Mouse (Mus musculus) kidney, embryonic 16.5 days (tissue): Measurements from ENCODE around the gene Stip1. TPM values are rescaled to one million over a fixed set of nuclear protein-coding genes. Genes with fewer than 3 reads are reported as not detected.
"Not testable (repeated sequence)": the region's sequence is repeated elsewhere in the genome, so short reads cannot be mapped to it uniquely, and the experiment has no call there.

Experiments
- ATAC-seq: fragments of 200-750 bp; cut with Nextera tagmentation; 2 replicates; pipeline ENCODE4 v1.8.0; 2017; ENCODE audit warnings: moderate TSS enrichment; ENCODE audit not compliant: low FRiP score, low TSS enrichment
- H3K27ac ChIP-seq: fragments of 300-500 bp; sonication (generic); 2 replicates; pipeline ENCODE4 v1.5.1; 2014; ENCODE audit warnings: low read length
- H3K27me3 ChIP-seq: fragments of 300-500 bp; sonication (generic); 2 replicates; pipeline ENCODE4 v1.6.1; 2014; ENCODE audit warnings: low read length, control low read depth, mixed read lengths; ENCODE audit not compliant: insufficient read depth
- H3K36me3 ChIP-seq: fragments of 300-500 bp; sonication (generic); 2 replicates; pipeline ENCODE4 v1.6.1; 2014; ENCODE audit warnings: low read length, control low read depth, mixed read lengths; ENCODE audit not compliant: insufficient read depth
- H3K4me1 ChIP-seq: fragments of 300-500 bp; sonication (generic); 2 replicates; pipeline ENCODE4 v1.6.1; 2014; ENCODE audit warnings: low read length, control low read depth, mixed read lengths; ENCODE audit not compliant: insufficient read depth
- H3K4me2 ChIP-seq: fragments of 300-500 bp; sonication (generic); replicated peaks from 2 replicates; pipeline ENCODE4 v1.6.1; 2014; ENCODE audit warnings: low read depth, low read length
- H3K4me3 ChIP-seq: fragments of 300-500 bp; sonication (generic); 2 replicates; pipeline ENCODE4 v1.5.1; 2014; ENCODE audit warnings: mild to moderate bottlenecking, low read length
- H3K9ac ChIP-seq: fragments of 300-500 bp; sonication (generic); replicated peaks from 2 replicates; pipeline ENCODE4 v1.6.1; 2014; ENCODE audit warnings: low read length
- H3K9me3 ChIP-seq: fragments of 300-500 bp; sonication (generic); 2 replicates; pipeline ENCODE4 v1.6.1; 2016; ENCODE audit warnings: low read length, control low read depth
- WGBS: fragments of 180-500 bp; shearing (Covaris S2); extraction: QIAGEN DNeasy Blood & Tissue Kit; methylation state at CpG from one replicate; pipeline ENCODE4 v1.1.7; 2014; 5-methylcytosine and 5-hydroxymethylcytosine counted together
- polyA plus RNA-seq: library from polyadenylated mRNA; unstranded; fragments of >200 nt; fragmentation: Nextera tagmentation; extraction: Ambion mirVana; gene quantifications from 2 replicates; pipeline ENCODE4 v1.2.1, GENCODE M21; 2015

Stip1 gene
- polyA plus RNA-seq, 1 experiment from 2014 or later: 305 TPM

DNA sequence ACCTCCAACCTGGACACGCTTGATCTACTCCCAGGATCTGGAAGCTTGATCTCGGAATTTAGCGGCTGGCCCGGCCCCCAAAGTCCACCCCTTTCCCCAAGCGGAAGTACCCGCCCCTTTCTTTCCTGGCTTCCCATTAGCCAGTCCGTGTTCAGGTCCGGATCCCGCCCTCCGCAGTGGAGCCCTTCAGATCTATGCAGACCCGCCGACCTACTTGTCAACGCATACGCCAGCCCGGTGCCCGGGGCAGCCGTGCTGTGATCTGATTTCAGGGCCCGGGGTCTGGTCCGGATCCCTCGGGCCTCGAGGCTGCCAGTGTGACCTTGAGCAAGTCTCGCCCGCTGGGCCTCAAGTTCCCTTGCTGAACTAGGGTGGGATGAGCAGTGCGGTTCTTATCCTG is 43.8 kb downstream of the Stip1 start, which contains the start of the genes Nudt22 and Trpt1:
Nudt22 (minus strand) TSS at position 112 of the 400 bp plus-strand sequence.
Trpt1 (plus strand) TSS at position 126 of the 400 bp plus-strand sequence.
- H3K27ac ChIP-seq: peak within 1 kb of the TSS; percentile 77
- peak within 1 kb of the TSS; percentile 86 for H3K9ac ChIP-seq
- H3K4me1 ChIP-seq: peaks cover 35% of the 10 kb centered on the region
- H3K27me3 ChIP-seq: no peaks in the 10 kb centered on the region
- H3K4me2 ChIP-seq: peak within 1 kb of the TSS; percentile 90
- ATAC-seq: peak; percentile 83
- under 1% methylated on average over 23 of the region's 24 CpGs for WGBS
- peak within 1 kb of the TSS; percentile 67 for H3K4me3 ChIP-seq
- peaks cover 17% of the 10 kb centered on the region for H3K36me3 ChIP-seq
- no peaks in the 10 kb centered on the region for H3K9me3 ChIP-seq

DNA sequence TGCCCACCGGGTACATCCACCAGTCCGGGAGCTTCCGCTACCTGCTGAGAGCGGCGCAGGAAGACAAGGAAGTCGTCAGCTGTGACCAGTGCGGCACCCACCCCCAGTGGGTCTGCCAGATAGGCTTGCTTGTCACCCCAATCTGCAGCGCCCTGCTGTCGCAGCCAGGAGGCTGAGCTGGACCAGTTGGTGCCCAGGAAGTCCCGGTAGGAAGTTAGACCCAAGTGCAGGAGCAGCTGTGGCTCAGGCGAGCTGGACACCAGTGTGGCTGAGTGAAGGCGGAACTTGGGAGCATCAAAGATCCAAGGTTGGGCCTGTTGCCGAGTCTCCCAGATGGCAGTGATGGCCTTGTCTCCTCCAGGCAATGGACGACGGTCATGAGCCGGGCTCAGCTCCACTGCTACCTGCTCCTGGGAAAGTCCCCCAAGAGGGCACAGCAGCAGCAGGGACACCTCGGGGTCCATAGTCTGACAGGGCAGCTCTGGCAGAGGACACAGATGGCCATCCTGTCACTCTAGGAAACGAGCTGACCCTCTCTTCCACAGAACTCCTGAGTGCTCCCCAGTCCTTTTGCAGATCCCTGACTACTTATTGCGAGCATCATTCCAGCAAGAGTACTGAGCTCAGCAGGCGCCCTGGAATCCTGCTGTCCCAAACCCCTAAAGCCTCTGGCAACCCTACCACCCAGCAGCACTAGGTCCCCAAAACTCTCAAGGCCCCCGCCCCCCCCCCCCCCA is 44.3 kb downstream of the Stip1 start:
- H3K36me3 ChIP-seq: peaks cover 16% of the 10 kb centered on the region
- no peaks in the 10 kb centered on the region for H3K9me3 ChIP-seq
- peak overlapping the region; percentile 35 for H3K27ac ChIP-seq
- H3K4me3 ChIP-seq: peak overlapping the region; percentile 67
- H3K4me2 ChIP-seq: peak overlapping the region; percentile 90
- WGBS: 45% methylated on average over 21 of the region's 21 CpGs
- no peak for ATAC-seq
- H3K27me3 ChIP-seq: no peaks in the 10 kb centered on the region
- H3K4me1 ChIP-seq: peaks cover 35% of the 10 kb centered on the region
- peak overlapping the region; percentile 86 for H3K9ac ChIP-seq

DNA sequence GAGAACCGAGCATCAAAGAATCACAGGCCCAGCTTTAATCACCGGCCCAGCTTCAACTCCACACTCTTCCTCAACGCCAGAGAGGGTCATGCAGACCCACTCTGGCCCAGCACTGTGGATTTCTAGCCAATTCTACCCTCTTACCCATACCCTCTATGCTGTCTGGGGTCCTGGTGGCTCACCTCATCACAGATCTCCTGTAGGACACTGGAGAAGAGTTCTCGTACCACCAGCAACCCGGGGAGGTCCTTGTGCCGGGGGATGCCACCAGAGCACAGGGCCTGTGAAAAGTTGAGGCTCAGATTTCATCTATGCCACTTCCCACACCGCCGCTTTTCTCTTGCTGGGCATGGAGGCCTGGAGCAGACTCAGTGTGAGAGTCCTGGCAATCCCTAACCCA is 45.3 kb downstream of the Stip1 start:
- H3K9ac ChIP-seq: peak overlapping the region; percentile 46
- peaks cover 35% of the 10 kb centered on the region for H3K4me1 ChIP-seq
- H3K36me3 ChIP-seq: peaks cover 7% of the 10 kb centered on the region
- H3K27ac ChIP-seq: peak overlapping the region; percentile 7; the same call in 1 of the 2 replicates
- 0 out of 2 replicates have a peak overlapping the region, but pooled peaks have one; percentile 67 for H3K4me3 ChIP-seq
- H3K27me3 ChIP-seq: no peaks in the 10 kb centered on the region
- H3K4me2 ChIP-seq: peak overlapping the region; percentile 90
- ATAC-seq: no peak
- 69% methylated on average over 8 of the region's 8 CpGs for WGBS
- no peaks in the 10 kb centered on the region for H3K9me3 ChIP-seq

DNA sequence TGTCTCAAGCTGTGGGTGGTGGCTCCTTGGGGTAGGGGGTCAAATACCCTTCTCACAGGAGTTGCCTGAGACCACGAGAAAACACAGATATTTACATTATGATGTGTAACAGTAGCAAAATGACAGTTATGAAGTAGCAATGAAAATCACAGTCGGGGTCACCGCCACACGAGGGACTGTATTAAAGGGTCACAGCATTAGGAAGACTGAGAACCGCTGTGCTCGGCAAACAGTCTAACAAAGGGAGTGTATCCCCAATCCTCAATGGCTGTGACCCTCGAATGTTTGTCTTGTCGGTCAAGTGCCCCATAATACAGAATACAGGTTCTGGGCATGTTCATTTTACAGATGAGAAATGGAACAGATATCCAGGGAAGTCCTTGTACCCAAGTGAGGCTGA is 45.8 kb downstream of the Stip1 start:
- Histone ChIP-seq H3K27me3 (no peaks in the 10 kb centered on the region), H3K9ac (no peak overlapping the region), H3K27ac (no peak overlapping the region), H3K4me3 (no peak overlapping the region), H3K9me3 (no peaks in the 10 kb centered on the region), H3K4me2 (no peak overlapping the region), H3K36me3 (peaks cover 6% of the 10 kb centered on the region), H3K4me1 (peaks cover 35% of the 10 kb centered on the region)
- ATAC-seq: no peak
- 85% methylated on average over 8 of the region's 8 CpGs for WGBS

DNA sequence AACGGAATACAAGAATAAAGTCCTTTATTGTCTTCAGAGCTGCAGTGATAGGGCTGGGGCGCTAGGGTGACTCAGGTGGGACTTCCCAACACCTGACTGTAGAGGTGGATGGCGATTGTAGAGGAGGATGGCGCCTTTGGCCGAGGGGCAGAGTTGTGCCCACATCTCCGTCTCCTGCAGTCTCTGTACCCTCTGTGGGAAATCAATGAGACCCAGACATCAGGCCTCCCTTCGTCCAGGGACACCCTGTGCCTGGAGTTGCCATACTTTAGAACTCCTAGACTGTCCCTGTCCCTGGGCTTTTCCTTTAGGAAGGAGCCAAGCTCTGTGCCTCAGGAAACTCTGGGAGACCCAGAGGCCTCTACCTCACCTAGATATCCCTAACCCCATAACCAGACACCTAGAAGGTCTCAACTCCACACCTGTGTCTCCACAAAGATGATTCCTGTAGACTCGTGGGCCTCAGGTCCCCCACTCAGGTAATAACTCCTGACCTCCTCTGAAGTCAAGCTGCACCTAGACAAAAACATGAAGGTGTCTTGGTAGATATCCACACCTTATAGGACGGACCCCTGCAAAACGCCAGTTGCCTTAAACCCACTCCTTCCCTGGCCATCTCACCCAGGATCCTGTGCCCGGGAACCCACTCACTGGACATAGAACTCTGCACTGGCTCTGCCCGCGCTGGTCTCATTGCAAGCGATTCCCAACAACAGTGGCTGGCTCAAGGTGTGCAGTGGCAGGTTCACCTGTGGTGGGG is 46.6 kb downstream of the Stip1 start:
- Histone ChIP-seq H3K4me1 (peaks cover 37% of the 10 kb centered on the region), H3K27ac (peak overlapping the region; percentile 52; the same call in 1 of the 2 replicates), H3K4me2 (peak overlapping the region; percentile 99), H3K9me3 (no peaks in the 10 kb centered on the region), H3K9ac (peak overlapping the region; percentile 61), H3K4me3 (peak overlapping the region; percentile 67), H3K27me3 (no peaks in the 10 kb centered on the region), H3K36me3 (peaks cover 3% of the 10 kb centered on the region; the same call in 1 of the 2 replicates)
- no peak for ATAC-seq
- 58% methylated on average over 14 of the region's 14 CpGs for WGBS

- Histone ChIP-seq H3K36me3 (peaks cover 3% of the 10 kb centered on the region; the same call in 1 of the 2 replicates), H3K4me1 (peaks cover 41% of the 10 kb centered on the region), H3K4me3 (peak within 1 kb of the TSS; percentile 67), H3K9me3 (no peaks in the 10 kb centered on the region), H3K27ac (peak within 1 kb of the TSS; percentile 73), H3K4me2 (peak within 1 kb of the TSS; percentile 99), H3K9ac (peak within 1 kb of the TSS; percentile 80), H3K27me3 (no peaks in the 10 kb centered on the region)
- WGBS: 2% methylated on average over 37 of the region's 37 CpGs
- peak; percentile 95 for ATAC-seq
These were observed 47.5 kb downstream of the Stip1 start, which contains the start of gene Dnajc4 for GRCm38 (mm10) chr19:6992011-6992858. Gene Dnajc4 (minus strand): TSS chr19:6992572.

- 87% methylated on average over 6 of the region's 6 CpGs for WGBS
- H3K4me2 ChIP-seq, H3K27ac ChIP-seq, H3K4me3 ChIP-seq, H3K27me3 ChIP-seq, H3K36me3 ChIP-seq, H3K9ac ChIP-seq, ATAC-seq, H3K9me3 ChIP-seq: not testable (repeated sequence)
- peaks cover 43% of the 10 kb centered on the region for H3K4me1 ChIP-seq
These were observed 48.6 kb downstream of the Stip1 start for GRCm38 (mm10) chr19:6991166-6991565.

DNA sequence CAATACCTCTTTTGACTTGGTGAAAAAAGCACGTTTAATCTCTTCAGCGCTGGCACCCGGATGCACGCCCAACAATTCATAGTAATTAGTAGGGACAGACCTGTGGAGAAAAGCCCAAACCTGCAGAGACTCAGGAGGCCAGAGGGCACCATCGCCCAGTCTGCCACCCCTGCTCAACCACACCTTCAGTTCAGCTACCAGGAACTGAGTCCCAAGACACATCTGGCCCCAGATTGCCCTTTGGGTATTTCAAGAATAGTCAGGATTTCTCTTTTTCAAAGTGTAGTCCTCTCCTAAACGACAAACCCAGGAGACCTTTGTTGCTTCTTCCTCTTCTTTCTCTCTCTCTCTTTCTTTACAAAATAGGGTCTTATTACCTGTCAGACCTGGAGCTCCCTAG is 49.1 kb downstream of the Stip1 start:
- Histone ChIP-seq H3K27ac (no peak overlapping the region), H3K36me3 (peaks cover 3% of the 10 kb centered on the region; the same call in 1 of the 2 replicates), H3K27me3 (no peaks in the 10 kb centered on the region), H3K9ac (no peak overlapping the region), H3K4me3 (no peak overlapping the region), H3K4me2 (no peak overlapping the region), H3K4me1 (peaks cover 47% of the 10 kb centered on the region), H3K9me3 (no peaks in the 10 kb centered on the region)
- 90% methylated on average over 6 of the region's 6 CpGs for WGBS
- no peak for ATAC-seq

DNA sequence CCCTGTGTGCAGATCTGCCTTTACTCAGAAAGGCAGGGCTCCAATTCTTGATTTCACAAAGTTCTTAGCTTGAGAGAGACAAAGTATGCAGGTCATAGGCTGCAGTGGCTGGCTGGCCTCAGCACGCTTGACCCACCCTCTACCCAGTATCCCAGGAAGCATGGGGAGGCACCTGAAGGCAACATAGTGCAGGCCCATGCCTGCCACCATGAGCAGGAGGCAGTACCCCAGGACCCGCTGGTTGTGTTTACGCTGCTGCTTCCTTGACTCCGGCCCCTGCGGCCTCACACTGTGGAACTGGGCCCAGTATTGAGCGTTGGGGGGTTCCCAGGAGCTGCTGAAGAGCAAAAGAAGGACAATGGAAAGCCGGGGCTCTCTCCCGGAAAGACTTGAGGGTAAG is 50.5 kb downstream of the Stip1 start:
- WGBS: 90% methylated on average over 8 of the region's 8 CpGs
- Histone ChIP-seq H3K9me3 (no peaks in the 10 kb centered on the region), H3K27me3 (no peaks in the 10 kb centered on the region), H3K4me2 (no peak overlapping the region), H3K4me3 (no peak overlapping the region), H3K9ac (no peak overlapping the region), H3K36me3 (peaks cover 14% of the 10 kb centered on the region), H3K27ac (no peak overlapping the region), H3K4me1 (peaks cover 35% of the 10 kb centered on the region)
- no peak for ATAC-seq
